Mouse (Mus musculus) liver, embryonic 15.5 days (tissue): ENCODE results near the gene Kif5a. TPM values are rescaled to one million over a fixed set of nuclear protein-coding genes. Genes with fewer than 3 reads are reported as not detected.
"Not testable (repeated sequence)": the region's sequence is repeated elsewhere in the genome, so short reads cannot be mapped to it uniquely, and the experiment has no call there.

Source experiments
- ATAC-seq: fragments of 200-750 bp; cut with Nextera tagmentation; 2 replicates; pipeline ENCODE4 v1.8.0; 2017; ENCODE audit warnings: moderate number of reproducible peaks, mild to moderate bottlenecking, moderate library complexity; ENCODE audit not compliant: insufficient read depth
- H3K27ac ChIP-seq: fragments of 300-500 bp; sonication (generic); replicated peaks from 2 replicates; pipeline ENCODE4 v1.5.1; 2015; ENCODE audit warnings: mild to moderate bottlenecking, inconsistent platforms
- H3K27me3 ChIP-seq: fragments of 300-500 bp; sonication (generic); 2 replicates; pipeline ENCODE4 v1.6.1; 2015; ENCODE audit warnings: mild to moderate bottlenecking, inconsistent platforms
- H3K36me3 ChIP-seq: fragments of 300-500 bp; sonication (generic); replicated peaks from 2 replicates; pipeline ENCODE4 v1.6.1; 2015; ENCODE audit warnings: moderate library complexity, mild to moderate bottlenecking, inconsistent platforms
- H3K4me1 ChIP-seq: fragments of 300-500 bp; sonication (generic); replicated peaks from 2 replicates; pipeline ENCODE4 v1.6.1; 2015; ENCODE audit warnings: inconsistent platforms
- H3K4me2 ChIP-seq: fragments of 300-500 bp; sonication (generic); 2 replicates; pipeline ENCODE4 v1.6.1; 2015; ENCODE audit warnings: moderate library complexity, mild to moderate bottlenecking, inconsistent platforms
- H3K4me3 ChIP-seq: fragments of 300-500 bp; sonication (generic); replicated peaks from 2 replicates; pipeline ENCODE4 v1.5.1; 2015; ENCODE audit warnings: mild to moderate bottlenecking, inconsistent platforms
- H3K9ac ChIP-seq: fragments of 300-500 bp; sonication (generic); 2 replicates; pipeline ENCODE4 v1.6.1; 2015; ENCODE audit warnings: moderate library complexity, mild to moderate bottlenecking, inconsistent platforms
- H3K9me3 ChIP-seq: fragments of 300-500 bp; sonication (generic); replicated peaks from 2 replicates; pipeline ENCODE4 v1.6.1; 2016; ENCODE audit warnings: inconsistent platforms
- WGBS: fragments of 180-500 bp; shearing (Covaris S2); methylation state at CpG from one replicate; pipeline ENCODE4 v1.1.7; 2015; ENCODE audit warnings: mixed read lengths; ENCODE audit not compliant: insufficient replicate concordance; 5-methylcytosine and 5-hydroxymethylcytosine counted together
- polyA plus RNA-seq: library from polyadenylated mRNA; unstranded; fragments of >200 nt; fragmentation: Nextera tagmentation; extraction: Ambion mirVana; gene quantifications from 2 replicates; pipeline ENCODE4 v1.2.1, GENCODE M21; 2015

The Kif5a gene
- polyA plus RNA-seq, 1 experiment from 2014 or later, result 0.21 TPM

DNA sequence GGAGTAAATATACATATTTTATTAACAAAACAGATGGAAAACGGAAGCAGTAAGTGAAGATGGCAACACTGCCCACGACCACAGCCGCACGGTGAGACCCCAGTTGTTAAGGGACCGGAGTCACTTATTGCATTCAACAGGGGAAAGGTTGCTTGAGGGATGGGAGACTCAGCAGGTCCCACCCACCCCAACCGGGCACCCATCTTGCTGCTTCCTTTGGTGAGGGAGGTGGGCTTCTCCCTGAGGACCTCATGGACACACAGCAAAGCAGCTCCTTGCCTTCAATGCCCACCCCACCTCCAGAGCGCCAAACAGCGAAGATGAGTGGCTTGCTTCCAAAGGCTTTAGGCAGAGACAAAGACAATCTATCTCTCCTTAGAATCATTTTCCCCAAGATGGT is 66.0 kb downstream of the Kif5a start:
- Histone ChIP-seq H3K27me3 (no peaks in the 10 kb centered on the region), H3K4me2 (no peak overlapping the region), H3K4me1 (peaks cover 66% of the 10 kb centered on the region), H3K36me3 (peaks cover 53% of the 10 kb centered on the region), H3K9me3 (no peaks in the 10 kb centered on the region), H3K4me3 (no peak overlapping the region), H3K9ac (no peak overlapping the region), H3K27ac (0 out of 2 replicates have a peak overlapping the region, but pooled peaks have one; percentile 30)
- WGBS, result 86% methylated on average over 8 of the region's 8 CpGs
- no peak for ATAC-seq

- no peak overlapping the region for H3K9ac ChIP-seq
- no peak for ATAC-seq
- 64% methylated on average over 5 of the region's 5 CpGs for WGBS
- peak overlapping the region; percentile 95 for H3K4me2 ChIP-seq
- peak overlapping the region; percentile 93; the same call in 1 of the 2 replicates for H3K27ac ChIP-seq
- H3K4me3 ChIP-seq, result peak overlapping the region; percentile 85
- no peaks in the 10 kb centered on the region for H3K9me3 ChIP-seq
- peaks cover 47% of the 10 kb centered on the region for H3K36me3 ChIP-seq
- no peaks in the 10 kb centered on the region for H3K27me3 ChIP-seq
- peaks cover 66% of the 10 kb centered on the region for H3K4me1 ChIP-seq
Observed at GRCm38 (mm10) chr10:127196392-127196791, 66.8 kb downstream of the Kif5a start.

DNA sequence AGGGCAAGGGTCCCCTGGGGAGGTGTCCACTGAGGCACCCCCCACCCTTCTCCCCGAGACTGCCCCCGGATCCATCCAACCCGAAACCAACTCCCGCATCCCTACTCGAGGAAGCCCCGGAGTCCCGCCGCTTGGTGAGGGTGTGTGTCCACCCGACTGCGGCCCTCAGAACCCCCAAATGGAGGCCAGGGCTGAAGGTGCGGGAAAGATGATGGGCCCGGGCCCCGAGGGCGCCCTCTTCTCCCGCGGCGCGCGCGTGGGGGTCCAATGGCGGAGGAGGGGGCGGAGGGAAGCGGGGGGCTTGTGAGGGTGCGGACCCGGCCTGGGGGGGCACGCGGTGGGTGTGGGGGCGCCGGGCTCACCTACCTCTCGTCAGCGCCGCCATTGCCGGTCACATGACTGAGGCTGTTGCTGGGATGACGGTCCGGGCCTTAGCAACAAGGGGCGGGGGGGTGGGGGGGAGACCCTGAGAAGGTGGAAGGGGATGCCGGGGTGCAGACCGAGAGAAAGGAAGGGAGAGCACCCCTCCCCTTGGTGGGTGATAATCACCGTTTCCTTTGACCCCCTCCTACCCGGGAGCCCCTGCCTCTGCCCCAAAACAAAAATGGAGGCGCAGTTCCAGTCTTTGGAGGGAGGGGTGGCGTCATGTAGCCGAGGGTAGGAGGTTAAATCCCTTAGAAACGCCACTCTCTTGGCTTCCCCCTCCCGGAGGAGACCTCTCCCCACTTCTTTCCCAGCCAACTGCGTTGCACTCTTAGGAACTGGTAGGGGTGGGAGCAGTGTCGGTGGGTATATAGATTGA is 67.6 kb downstream of the Kif5a start, which contains the start of gene Dtx3:
TSS of gene Dtx3 (minus strand) at position 401 of the 802 bp plus-strand sequence.
- Histone ChIP-seq H3K9ac (peak within 1 kb of the TSS; percentile 91), H3K27ac (peak within 1 kb of the TSS; percentile 93), H3K4me2 (peak within 1 kb of the TSS; percentile 95), H3K36me3 (peaks cover 40% of the 10 kb centered on the region), H3K27me3 (no peaks in the 10 kb centered on the region), H3K4me1 (peaks cover 68% of the 10 kb centered on the region), H3K4me3 (peak within 1 kb of the TSS; percentile 85), H3K9me3 (no peaks in the 10 kb centered on the region)
- ATAC-seq, result peak; percentile 56
- WGBS, result under 1% methylated on average over 43 of the region's 47 CpGs

- peak overlapping the region; percentile 91 for H3K9ac ChIP-seq
- no peaks in the 10 kb centered on the region for H3K9me3 ChIP-seq
- H3K27me3 ChIP-seq, result peaks cover 2% of the 10 kb centered on the region; the same call in 1 of the 2 replicates
- H3K27ac ChIP-seq, result peak overlapping the region; percentile 93
- H3K4me3 ChIP-seq, result peak overlapping the region; percentile 85
- peaks cover 31% of the 10 kb centered on the region for H3K36me3 ChIP-seq
- H3K4me2 ChIP-seq, result peak overlapping the region; percentile 95
- peak; percentile 65 for ATAC-seq
- peaks cover 74% of the 10 kb centered on the region for H3K4me1 ChIP-seq
- 5% methylated on average over 22 of the region's 22 CpGs for WGBS
Observed at GRCm38 (mm10) chr10:127194428-127195327, 68.5 kb downstream of the Kif5a start.

- WGBS, result 69% methylated on average over 9 of the region's 9 CpGs
- peaks cover 82% of the 10 kb centered on the region for H3K4me1 ChIP-seq
- no peaks in the 10 kb centered on the region for H3K9me3 ChIP-seq
- peak overlapping the region; percentile 45 for H3K4me2 ChIP-seq
- H3K9ac ChIP-seq, result peak overlapping the region; percentile 39; the same call in 1 of the 2 replicates
- ATAC-seq, result no peak
- peak overlapping the region; percentile 73 for H3K27ac ChIP-seq
- no peak overlapping the region for H3K4me3 ChIP-seq
- H3K27me3 ChIP-seq, result peaks cover 14% of the 10 kb centered on the region
- H3K36me3 ChIP-seq, result peaks cover 14% of the 10 kb centered on the region
Observed at GRCm38 (mm10) chr10:127193011-127193410, 70.1 kb downstream of the Kif5a start.

DNA sequence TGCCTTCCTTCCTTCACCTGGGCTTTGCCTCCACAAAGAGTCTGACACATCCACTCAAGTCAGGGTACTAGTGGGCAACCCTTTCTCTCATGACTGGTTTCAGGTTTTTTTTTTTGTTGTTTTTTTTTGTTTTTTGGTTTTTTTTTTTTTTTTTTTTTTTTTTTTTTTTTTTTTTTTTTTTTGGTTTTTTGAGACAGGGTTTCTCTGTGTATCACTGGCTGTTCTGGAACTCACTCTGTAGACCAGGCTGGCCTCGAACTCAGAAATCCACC is 71.2 kb downstream of the Kif5a start:
- H3K27ac ChIP-seq, result peak overlapping the region; percentile 84
- H3K4me1 ChIP-seq, result peaks cover 87% of the 10 kb centered on the region
- WGBS, result 60% methylated on average over 1 of the region's 1 CpGs
- H3K9me3 ChIP-seq, H3K9ac ChIP-seq, ATAC-seq, H3K36me3 ChIP-seq, H3K4me2 ChIP-seq, H3K4me3 ChIP-seq: not testable (repeated sequence)
- peaks cover 25% of the 10 kb centered on the region for H3K27me3 ChIP-seq

DNA sequence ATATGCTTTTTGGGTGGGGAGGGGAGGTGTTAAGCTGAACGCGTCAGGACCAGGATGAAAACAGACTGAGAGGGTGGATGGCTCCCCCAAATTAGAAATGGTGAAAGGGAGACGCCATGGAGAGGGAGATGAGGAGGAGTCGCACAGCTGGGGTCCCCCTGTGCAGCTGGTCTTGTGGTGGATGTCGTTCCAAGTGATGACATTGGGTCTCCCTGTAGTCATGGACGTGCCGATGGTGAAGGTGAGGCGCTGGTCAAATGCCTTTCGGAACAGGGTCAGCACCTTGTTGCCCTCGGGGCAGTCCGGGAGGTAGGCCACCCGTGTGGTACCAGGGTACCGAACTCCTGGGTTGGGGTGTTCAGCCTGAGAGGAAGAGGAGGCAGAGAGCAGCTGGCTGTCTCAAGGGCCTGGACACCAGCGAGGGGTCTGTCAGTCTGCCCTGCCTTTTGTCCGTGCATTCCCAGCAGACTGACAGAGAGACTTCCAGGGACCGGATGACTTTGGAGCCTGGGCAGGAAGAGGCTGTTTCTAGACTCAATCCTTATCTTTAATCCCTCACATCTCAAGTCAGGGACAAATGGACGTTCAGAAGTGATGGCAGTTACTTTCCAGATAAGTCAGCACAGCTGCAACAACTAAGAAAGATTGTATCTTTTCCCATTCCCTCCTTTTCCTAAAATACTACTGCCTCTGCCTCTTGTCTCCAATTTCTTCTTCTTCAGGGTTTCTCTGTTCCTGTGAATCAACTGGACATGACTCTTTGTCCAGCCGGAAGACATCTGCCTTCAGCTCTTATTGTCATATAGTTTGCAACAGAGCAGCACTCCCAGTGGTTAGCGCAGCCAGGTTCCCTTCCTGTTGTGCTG is 71.7 kb downstream of the Kif5a start:
- no peak overlapping the region for H3K9ac ChIP-seq

DNA sequence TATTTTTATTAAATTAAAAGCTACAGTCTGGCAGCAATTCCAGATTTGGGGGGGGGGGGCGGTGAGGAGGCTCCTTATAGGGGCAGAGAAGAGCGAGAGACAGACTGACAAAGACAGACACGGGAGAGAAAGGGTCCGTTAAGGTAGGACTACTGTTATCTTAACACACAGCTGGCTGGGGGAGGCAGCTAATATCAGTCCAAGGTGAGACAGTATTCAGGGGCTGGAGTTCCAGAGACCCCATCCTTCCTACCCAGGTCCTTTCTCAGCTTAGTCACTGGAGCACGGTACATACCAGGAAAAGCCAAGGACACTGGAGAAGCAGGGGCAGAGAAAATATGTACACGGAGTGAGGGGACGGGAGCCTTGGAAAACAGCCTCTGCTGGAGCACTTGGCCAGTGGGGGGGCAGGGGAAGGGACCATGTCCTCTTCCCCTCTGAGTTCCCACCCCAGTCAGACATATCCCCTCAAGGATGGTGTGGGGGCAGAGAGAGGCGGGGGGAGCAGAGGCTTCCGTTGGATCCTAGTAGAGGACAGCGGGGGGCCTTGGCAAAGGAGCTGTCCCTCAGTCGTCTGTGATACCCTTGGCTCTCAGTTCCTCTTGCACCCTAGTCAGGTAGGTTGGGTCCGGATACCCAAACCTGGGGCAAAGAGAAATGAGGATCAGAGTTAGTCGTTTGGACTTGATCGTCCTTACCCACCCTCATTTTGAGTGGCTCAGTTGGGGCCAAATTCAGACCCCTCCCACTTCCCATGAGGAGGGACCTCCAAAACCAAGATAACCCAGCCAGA is 72.6 kb downstream of the Kif5a start:
- Histone ChIP-seq H3K9ac (peak overlapping the region; percentile 71; the same call in 1 of the 2 replicates), H3K27me3 (peaks cover 27% of the 10 kb centered on the region), H3K4me1 (peaks cover 80% of the 10 kb centered on the region), H3K4me3 (no peak overlapping the region), H3K36me3 (peaks cover 4% of the 10 kb centered on the region; the same call in 1 of the 2 replicates), H3K27ac (peak overlapping the region; percentile 84), H3K9me3 (no peaks in the 10 kb centered on the region), H3K4me2 (peak overlapping the region; percentile 99)
- 26% methylated on average over 14 of the region's 14 CpGs for WGBS
- 0 out of 2 replicates have a peak, but pooled peaks have one; percentile 10 for ATAC-seq

More for the DNA sequence above, 71.7 kb downstream of the Kif5a start:
- Histone ChIP-seq H3K36me3 (peaks cover 4% of the 10 kb centered on the region; the same call in 1 of the 2 replicates), H3K9me3 (no peaks in the 10 kb centered on the region), H3K27me3 (peaks cover 27% of the 10 kb centered on the region), H3K4me2 (peak overlapping the region; percentile 99; the same call in 1 of the 2 replicates), H3K27ac (peak overlapping the region; percentile 84), H3K4me1 (peaks cover 85% of the 10 kb centered on the region), H3K4me3 (no peak overlapping the region)
- 53% methylated on average over 19 of the region's 19 CpGs for WGBS
- ATAC-seq, result no peak

DNA sequence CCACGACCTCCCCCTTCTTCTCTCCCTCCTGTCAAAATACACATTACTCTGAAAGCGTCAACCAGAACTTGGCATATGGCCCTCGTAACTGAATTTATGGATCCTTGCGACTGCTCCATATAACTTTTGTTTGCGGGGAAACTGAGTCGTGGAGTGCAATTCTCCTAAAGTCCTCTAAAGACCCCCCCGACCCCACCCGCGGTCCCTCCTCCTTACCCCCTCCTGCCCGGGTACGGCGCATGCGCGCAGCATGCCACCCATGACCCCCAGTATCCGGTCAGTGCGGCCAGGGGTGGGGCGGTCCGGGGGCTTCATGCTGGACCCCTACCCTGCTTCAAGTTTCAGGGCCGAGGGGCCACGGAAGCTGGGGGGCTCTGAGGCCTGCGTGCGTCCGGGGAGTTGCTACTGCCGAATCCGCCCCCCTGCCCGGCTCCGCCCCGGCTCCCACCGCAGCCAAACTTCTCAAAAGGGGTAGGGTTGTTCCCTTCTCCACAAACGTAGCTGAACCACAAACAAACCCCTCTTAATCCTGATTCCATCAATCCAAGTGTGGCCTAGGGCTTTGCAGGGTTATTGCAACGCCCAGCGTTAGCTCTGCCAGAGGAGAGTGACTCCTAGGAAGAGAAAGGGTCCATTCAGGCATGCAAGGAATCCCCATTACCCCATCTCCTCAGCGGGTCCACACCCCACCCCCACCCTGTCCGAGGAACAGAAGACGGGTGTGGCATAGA is 73.3 kb downstream of the Kif5a start, which contains the start of gene Arhgef25:
TSS of gene Arhgef25 (minus strand) at position 433 of the 731 bp plus-strand sequence.
- peaks cover 81% of the 10 kb centered on the region for H3K4me1 ChIP-seq

More for the DNA sequence above, 73.3 kb downstream of the Kif5a start, which contains the start of gene Arhgef25:
- peaks cover 4% of the 10 kb centered on the region; the same call in 1 of the 2 replicates for H3K36me3 ChIP-seq
- H3K9ac ChIP-seq, result peak within 1 kb of the TSS; percentile 71
- H3K9me3 ChIP-seq, result no peaks in the 10 kb centered on the region
- 3% methylated on average over 35 of the region's 35 CpGs for WGBS
- peak within 1 kb of the TSS; percentile 84 for H3K27ac ChIP-seq
- H3K4me2 ChIP-seq, result peak within 1 kb of the TSS; percentile 99
- H3K27me3 ChIP-seq, result peaks cover 34% of the 10 kb centered on the region
- H3K4me3 ChIP-seq, result peak within 1 kb of the TSS; percentile 68
- peak; percentile 10; the same call in 1 of the 2 replicates for ATAC-seq
